7 mouse cellular contexts compared by ENCODE assay signal in genomic region chr11:77685383-77686265, GRCm38 (mm10). TPM values are rescaled to one million over a fixed set of nuclear protein-coding genes. Genes with fewer than 3 reads are reported as not detected.
A peak's percentile ranks its signal among the peaks of the same experiment; 100 is the strongest.
DNase-seq lines count a peak whose midpoint lies in the region; ATAC-seq lines count a peak whose summit lies in the region.

Gene Nufip2, plus strand, starts transcription at chr11:77686155.

- peak within 1 kb of the TSS; percentile 100 for H3K9ac ChIP-seq in intestine, embryonic 16.5 days (ENCODE audit: low read depth, low read length)
- peak within 1 kb of the TSS; percentile 98 for H3K9ac ChIP-seq in midbrain, embryonic 11.5 days (ENCODE audit: low read length)

- H3K36me3 ChIP-seq in intestine, embryonic 16.5 days (ENCODE audit: control insufficient read depth, insufficient read depth, low read length): no peaks in the 10 kb centered on the region
- H3K36me3 ChIP-seq in midbrain, embryonic 11.5 days (ENCODE audit: control insufficient read depth, insufficient read depth, low read length): no peaks in the 10 kb centered on the region

- peak within 1 kb of the TSS; percentile 99 for H3K4me3 ChIP-seq in intestine, embryonic 16.5 days (ENCODE audit: low read length)
- peak within 1 kb of the TSS; percentile 99 for H3K4me3 ChIP-seq in midbrain, embryonic 11.5 days (ENCODE audit: low read depth, low read length)

- peaks cover 4% of the 10 kb centered on the region for H3K4me1 ChIP-seq in intestine, embryonic 16.5 days (ENCODE audit: control insufficient read depth, insufficient read depth, low read length)
- H3K4me1 ChIP-seq in midbrain, embryonic 11.5 days (ENCODE audit: control insufficient read depth, insufficient read depth, low read length): peaks cover 11% of the 10 kb centered on the region

- peak; percentile 99 for DNase-seq in adrenal gland, adult 8-10 months
- peak; percentile 98 for DNase-seq in embryo, embryonic 9.5 days (ENCODE audit: extremely low spot score)
- DNase-seq in gastrocnemius, postnatal 4 days (ENCODE audit: low spot score in 2 of 2): peak; percentile 94 to 99
- DNase-seq in left cerebral cortex, postnatal 36 days (ENCODE audit: low spot score in 2 of 2): peak; percentile 99 to 100
- DNase-seq in midbrain, embryonic 11.5 days (ENCODE audit: low spot score, missing footprints): peak; percentile 100
- DNase-seq in skeletal muscle tissue, adult 2 months (ENCODE audit: low read depth, low spot score): peak; percentile 99

- H3K27me3 ChIP-seq in intestine, embryonic 16.5 days (replicated peaks; ENCODE audit: control insufficient read depth, insufficient read depth, low read length): no peaks in the 10 kb centered on the region
- H3K27me3 ChIP-seq in midbrain, embryonic 11.5 days (ENCODE audit: control insufficient read depth, insufficient read depth, low read length): no peaks in the 10 kb centered on the region

- peak within 1 kb of the TSS; percentile 46 for H3K4me2 ChIP-seq in intestine, embryonic 16.5 days (ENCODE audit: low read depth, low read length)
- H3K4me2 ChIP-seq in midbrain, embryonic 11.5 days: peak within 1 kb of the TSS; percentile 62

- H3K9me3 ChIP-seq in intestine, embryonic 16.5 days (ENCODE audit: control insufficient read depth, low read length): no peaks in the 10 kb centered on the region
- no peaks in the 10 kb centered on the region for H3K9me3 ChIP-seq in midbrain, embryonic 11.5 days (ENCODE audit: control insufficient read depth, low read length)

- intact Hi-C loops in left cerebral cortex, postnatal 36 days (cut with DNase I): loop anchor here (5.0 kb wide), 2 partner anchors 77 to 78 kb away; partner anchors contain the start of genes Myo18a and Taok1

- H3K27ac ChIP-seq in intestine, embryonic 16.5 days (ENCODE audit: low read length): peak within 1 kb of the TSS; percentile 99
- H3K27ac ChIP-seq in midbrain, embryonic 11.5 days (ENCODE audit: low read depth, low read length): peak within 1 kb of the TSS; percentile 96

- under 1% methylated on average over 38 of the region's 38 CpGs for WGBS in intestine, embryonic 16.5 days
- under 1% methylated on average over 38 of the region's 38 CpGs for WGBS in midbrain, embryonic 11.5 days

- ATAC-seq in intestine, embryonic 16.5 days: peak; percentile 98
- peak; percentile 97 for ATAC-seq in midbrain, embryonic 11.5 days (ENCODE audit: low FRiP score)

RNA-seq across cellular contexts. Expression of gene Nufip2, which starts in this region (rescaled TPM):
- total RNA-seq in adrenal gland, adult 8-10 months (2022): 10 to 100 TPM; 85.4 to 88.9 (median 86.7) TPM
- total RNA-seq in gastrocnemius, postnatal 4 days (2021): 10 to 100 TPM; 60.1 to 64.9 TPM
- 3.8 and 4.0 TPM in 2 replicates for polyA plus RNA-seq in intestine, embryonic 16.5 days (2015; fragmentation: Nextera tagmentation; extraction: Ambion mirVana)
- 10 to 100 TPM; 57.3 to 79.3 TPM for total RNA-seq in left cerebral cortex, postnatal 36 days (2021)
- 4.8 TPM in 2 replicates for polyA plus RNA-seq in midbrain, embryonic 11.5 days (2014; fragmentation: Nextera tagmentation; extraction: Ambion mirVana)

Comparison
In these comparisons a context has a peak if more than half of its experiments do, and no peak if none do; other contexts are left out.
1. Peak in every context shown above with its lines: DNase-seq, ATAC-seq, H3K4me3 ChIP-seq and H3K27ac ChIP-seq.